Mouse (Mus musculus) B cell, adult 62 days (primary cell): Measurements from ENCODE around the gene Esrrb. TPM values are rescaled to one million over a fixed set of nuclear protein-coding genes. Genes with fewer than 3 reads are reported as not detected.

Experiments used
- total RNA-seq: library from RNA; stranded (reverse); gene quantifications from 4 replicates; pipeline ENCODE4 v1.2.4, GENCODE M21; 2023

The Esrrb gene
- total RNA-seq, result not detected in 4 replicates

DNA sequence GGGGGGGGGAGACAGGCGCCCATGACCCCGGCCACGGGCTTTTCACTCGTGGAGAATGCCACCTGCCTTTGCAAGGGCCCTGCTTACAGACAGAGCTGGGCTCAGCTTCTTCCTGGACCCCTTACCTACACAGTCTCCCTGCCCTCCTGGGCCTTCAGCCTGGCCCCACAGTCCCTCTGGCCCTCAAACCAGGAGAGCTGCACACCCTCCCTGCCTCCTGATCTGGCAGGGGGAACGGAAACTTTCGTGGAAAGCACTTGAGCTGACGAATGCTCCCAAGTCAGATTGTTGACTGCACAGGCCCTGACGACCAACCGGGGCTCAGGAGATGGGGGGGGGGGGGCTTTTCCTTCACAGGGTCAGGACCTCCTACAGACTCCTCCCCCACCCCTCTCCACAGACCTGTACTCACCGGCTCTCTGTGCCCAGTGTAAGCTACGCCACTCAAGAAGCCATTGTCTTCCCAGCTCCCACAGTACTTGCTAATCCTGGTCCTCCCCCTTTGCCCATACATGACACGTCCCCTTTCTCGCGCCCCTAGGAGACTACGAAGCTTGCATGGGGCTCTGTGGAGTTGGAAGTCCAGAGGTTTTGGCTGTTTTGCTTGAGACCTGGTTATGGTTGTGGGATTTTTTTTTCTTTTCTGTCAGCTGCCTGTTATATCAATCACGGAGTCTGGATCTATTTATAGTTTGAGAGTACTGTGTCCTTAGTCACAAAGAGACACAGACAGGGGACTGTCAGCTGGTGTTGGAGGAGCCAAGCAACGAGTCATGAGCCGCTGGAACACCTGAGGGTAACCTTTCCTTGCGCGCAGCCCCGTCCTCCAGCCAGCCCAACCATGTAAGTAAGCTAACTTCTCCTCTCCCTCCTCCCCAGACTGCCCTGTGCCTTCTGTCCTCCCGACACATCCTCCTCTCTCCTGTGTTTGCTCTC lies at the start of gene Esrrb:
Esrrb (plus strand) TSS at position 422 of the 936 bp plus-strand sequence.

Other genes with a start within 250 kb of the Esrrb start
- gene Gpatch2l, start 119.3 kb upstream of the Esrrb start, total RNA-seq, result 61.1 to 72.9 TPM (median 64.5 TPM) in 4 replicates